Mouse (Mus musculus) heart, embryonic 14.5 days (tissue): ENCODE data around the gene Lrp1. TPM values are rescaled to one million over a fixed set of nuclear protein-coding genes. Genes with fewer than 3 reads are reported as not detected.

Experiments used
- ATAC-seq: fragments of 200-750 bp; cut with Nextera tagmentation; 2 replicates; pipeline ENCODE4 v1.8.0; 2017; ENCODE audit warnings: low read depth, moderate TSS enrichment; ENCODE audit not compliant: insufficient number of reproducible peaks, insufficient read depth, low FRiP score
- H3K27ac ChIP-seq, 2 experiments: fragments of 200-500 bp in 1 of 2; fragments of 300-500 bp in 1 of 2; sonication (generic) in 1 of 2; replicated peaks in 1 of 2; 2 replicates each; pipeline ENCODE4 v1.5.1; 2012 to 2014; ENCODE audit warnings: low read depth in 2 of 2, low read length in 2 of 2, control low read depth in 1 of 2, mild to moderate bottlenecking in 1 of 2, mixed read lengths in 1 of 2; ENCODE audit not compliant: control insufficient read depth in 1 of 2, insufficient read depth in 1 of 2
- H3K27me3 ChIP-seq: fragments of 300-500 bp; sonication (generic); 2 replicates; pipeline ENCODE4 v1.6.1; 2014; ENCODE audit warnings: mild to moderate bottlenecking, low read length, control low read depth; ENCODE audit not compliant: control insufficient read depth, insufficient read depth
- H3K36me3 ChIP-seq: fragments of 300-500 bp; sonication (generic); 2 replicates; pipeline ENCODE4 v1.6.1; 2014; ENCODE audit warnings: mild to moderate bottlenecking, control low read depth, low read length, mixed read lengths; ENCODE audit not compliant: control insufficient read depth, insufficient read depth
- H3K4me1 ChIP-seq, 2 experiments: fragments of 200-500 bp in 1 of 2; fragments of 300-500 bp in 1 of 2; sonication (generic) in 1 of 2; 2 replicates each; pipeline ENCODE4 v1.6.1; 2012 to 2014; ENCODE audit warnings: low read length in 2 of 2, control low read depth in 1 of 2, mixed read lengths in 1 of 2; ENCODE audit not compliant: control insufficient read depth in 2 of 2, insufficient read depth in 2 of 2
- H3K4me2 ChIP-seq: fragments of 300-500 bp; sonication (generic); 2 replicates; pipeline ENCODE4 v1.6.1; 2014; ENCODE audit warnings: mild to moderate bottlenecking, low read length
- H3K4me3 ChIP-seq, 2 experiments: fragments of 200-500 bp in 1 of 2; fragments of 300-500 bp in 1 of 2; sonication (generic) in 1 of 2; 2 replicates each; pipeline ENCODE4 v1.5.1; 2012 to 2014; ENCODE audit warnings: low read length in 2 of 2, mild to moderate bottlenecking in 2 of 2, control low read depth in 1 of 2, low read depth in 1 of 2, moderate library complexity in 1 of 2; ENCODE audit not compliant: control insufficient read depth in 1 of 2, insufficient read depth in 1 of 2
- H3K9ac ChIP-seq: fragments of 300-500 bp; sonication (generic); 2 replicates; pipeline ENCODE4 v1.6.1; 2014; ENCODE audit warnings: mild to moderate bottlenecking, low read length
- H3K9me3 ChIP-seq: fragments of 300-500 bp; sonication (generic); 2 replicates; pipeline ENCODE4 v1.6.1; 2016; ENCODE audit warnings: low read length, control low read depth; ENCODE audit not compliant: control insufficient read depth
- WGBS: fragments of 180-500 bp; shearing (Covaris S2); extraction: QIAGEN DNeasy Blood & Tissue Kit; methylation state at CpG from one replicate; pipeline ENCODE4 v1.1.7; 2014; 5-methylcytosine and 5-hydroxymethylcytosine counted together
- polyA plus RNA-seq: library from polyadenylated mRNA; unstranded; fragments of >200 nt; fragmentation: Nextera tagmentation; extraction: Ambion mirVana; gene quantifications from 2 replicates; pipeline ENCODE4 v1.2.1, GENCODE M21; 2014

The Lrp1 gene
- polyA plus RNA-seq, 1 experiment from 2014 or later: 31.2 TPM

- no peak for ATAC-seq
- no peak overlapping the region for H3K4me2 ChIP-seq
- no peak overlapping the region for H3K27ac ChIP-seq
- H3K9me3 ChIP-seq: no peaks in the 10 kb centered on the region
- no peaks in the 10 kb centered on the region for H3K27me3 ChIP-seq
- H3K4me3 ChIP-seq: no peak overlapping the region
- peaks cover 46% of the 10 kb centered on the region for H3K36me3 ChIP-seq
- no peak overlapping the region for H3K9ac ChIP-seq
- peaks cover 37 to 55% of the 10 kb centered on the region in 2 experiments for H3K4me1 ChIP-seq
- WGBS: 64% methylated on average over 13 of the region's 13 CpGs
These were observed 28.1 kb downstream of the Lrp1 start for GRCm38 (mm10) chr10:127592850-127593249.

GRCm38 (mm10) chr10:127592423-127592822 is 28.5 kb downstream of the Lrp1 start:
- Histone ChIP-seq H3K4me1 (peaks cover 35 to 52% of the 10 kb centered on the region in 2 experiments), H3K27ac (no peak overlapping the region), H3K4me3 (no peak overlapping the region), H3K27me3 (no peaks in the 10 kb centered on the region), H3K9ac (no peak overlapping the region), H3K4me2 (no peak overlapping the region), H3K9me3 (no peaks in the 10 kb centered on the region), H3K36me3 (peaks cover 48% of the 10 kb centered on the region)
- no peak for ATAC-seq
- WGBS: 74% methylated on average over 7 of the region's 7 CpGs

- Histone ChIP-seq H3K36me3 (peaks cover 48% of the 10 kb centered on the region), H3K9ac (peak overlapping the region; percentile 28; the same call in 1 of the 2 replicates), H3K27me3 (no peaks in the 10 kb centered on the region), H3K4me2 (no peak overlapping the region), H3K4me3 (no peak overlapping the region), H3K9me3 (no peaks in the 10 kb centered on the region), H3K4me1 (peaks cover 26 to 43% of the 10 kb centered on the region in 2 experiments), H3K27ac (peak overlapping the region in 1 of 2 experiments; percentile 20; a peak in 3 of 4 replicates)
- peak; percentile 62 for ATAC-seq
- whole genome bisulfite sequencing: 44% methylated on average over 7 of the region's 7 CpGs
These were observed 29.4 kb downstream of the Lrp1 start for GRCm38 (mm10) chr10:127591514-127591913.

- peaks cover 53% of the 10 kb centered on the region for H3K36me3 ChIP-seq
- H3K9ac ChIP-seq: peak overlapping the region; percentile 28; the same call in 1 of the 2 replicates
- ATAC-seq: no peak
- H3K27me3 ChIP-seq: no peaks in the 10 kb centered on the region
- peak overlapping the region in 1 of 2 experiments; percentile 20; a peak in 2 of 4 replicates for H3K27ac ChIP-seq
- H3K4me2 ChIP-seq: no peak overlapping the region
- peaks cover 20 to 37% of the 10 kb centered on the region in 2 experiments for H3K4me1 ChIP-seq
- H3K9me3 ChIP-seq: no peaks in the 10 kb centered on the region
- 80% methylated on average over 7 of the region's 7 CpGs for WGBS
- no peak overlapping the region for H3K4me3 ChIP-seq
These were observed 30.0 kb downstream of the Lrp1 start for GRCm38 (mm10) chr10:127590831-127591451.

DNA sequence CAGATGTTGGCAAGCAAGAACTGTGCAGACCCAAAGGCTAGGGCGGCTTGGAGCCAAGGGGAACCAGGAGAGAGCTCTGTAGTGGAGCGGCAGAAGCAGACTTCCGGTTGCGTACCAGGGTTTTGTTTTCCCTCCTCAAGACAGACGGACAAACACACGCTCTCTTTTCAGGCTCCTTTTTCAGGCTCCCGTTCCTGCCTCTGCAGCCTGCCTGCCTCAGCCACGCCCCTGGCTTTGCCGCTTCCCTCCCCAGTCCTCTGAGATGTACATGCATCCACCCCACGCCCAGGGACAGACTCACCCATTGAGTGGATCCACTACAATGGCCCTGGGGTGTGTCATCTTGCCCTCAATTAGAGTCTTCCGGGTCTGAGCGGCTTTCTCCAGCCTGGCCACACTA is 30.7 kb downstream of the Lrp1 start:
- no peak overlapping the region for H3K27ac ChIP-seq
- ATAC-seq: no peak
- no peak overlapping the region for H3K4me2 ChIP-seq
- H3K4me3 ChIP-seq: no peak overlapping the region
- peaks cover 54% of the 10 kb centered on the region for H3K36me3 ChIP-seq
- H3K4me1 ChIP-seq: peaks cover 18 to 30% of the 10 kb centered on the region in 2 experiments
- no peaks in the 10 kb centered on the region for H3K9me3 ChIP-seq
- H3K27me3 ChIP-seq: no peaks in the 10 kb centered on the region
- no peak overlapping the region for H3K9ac ChIP-seq
- 87% methylated on average over 12 of the region's 12 CpGs for WGBS

GRCm38 (mm10) chr10:127587776-127588175 is 33.2 kb downstream of the Lrp1 start:
- Histone ChIP-seq H3K9ac (no peak overlapping the region), H3K27me3 (no peaks in the 10 kb centered on the region), H3K9me3 (no peaks in the 10 kb centered on the region), H3K27ac (no peak overlapping the region), H3K36me3 (peaks cover 55% of the 10 kb centered on the region), H3K4me2 (no peak overlapping the region), H3K4me3 (no peak overlapping the region), H3K4me1 (peaks cover 11 to 19% of the 10 kb centered on the region in 2 experiments)
- 83% methylated on average over 8 of the region's 8 CpGs for WGBS
- no peak for ATAC-seq

- Histone ChIP-seq H3K27ac (no peak overlapping the region), H3K27me3 (no peaks in the 10 kb centered on the region), H3K36me3 (peaks cover 58% of the 10 kb centered on the region), H3K4me3 (no peak overlapping the region), H3K4me1 (peaks cover 4 to 5% of the 10 kb centered on the region in 2 experiments), H3K9me3 (no peaks in the 10 kb centered on the region), H3K4me2 (no peak overlapping the region), H3K9ac (no peak overlapping the region)
- 82% methylated on average over 4 of the region's 4 CpGs for WGBS
- no peak for ATAC-seq
These were observed 34.7 kb downstream of the Lrp1 start for GRCm38 (mm10) chr10:127586209-127586608.

- no peaks in the 10 kb centered on the region for H3K9me3 ChIP-seq
- ATAC-seq: no peak
- WGBS: 89% methylated on average over 2 of the region's 2 CpGs
- no peak overlapping the region for H3K27ac ChIP-seq
- H3K4me1 ChIP-seq: no peaks in the 10 kb centered on the region; a peak in 1 of 4 replicates
- H3K4me3 ChIP-seq: no peak overlapping the region
- H3K9ac ChIP-seq: no peak overlapping the region
- H3K27me3 ChIP-seq: no peaks in the 10 kb centered on the region
- peaks cover 58% of the 10 kb centered on the region for H3K36me3 ChIP-seq
- no peak overlapping the region for H3K4me2 ChIP-seq
These were observed 35.4 kb downstream of the Lrp1 start for GRCm38 (mm10) chr10:127585598-127585997.
